Mouse (Mus musculus) spleen, postnatal 10 days (tissue): Measurements from ENCODE around the gene Nudt9.

Source experiments
- DNase-seq, 2 experiments: peaks; one replicate each; pipeline ENCODE4 v3.0.0; 2021 to 2022; ENCODE audit warnings: low spot score in 2 of 2

Gene Nudt9

GRCm38 (mm10) chr5:104036686-104037085, 9.4 kb upstream of the Nudt9 start:
- no peak for DNase-seq

- DNase-seq, result no peak
These were observed 6.8 kb upstream of the Nudt9 start for GRCm38 (mm10) chr5:104039154-104039932.

DNA sequence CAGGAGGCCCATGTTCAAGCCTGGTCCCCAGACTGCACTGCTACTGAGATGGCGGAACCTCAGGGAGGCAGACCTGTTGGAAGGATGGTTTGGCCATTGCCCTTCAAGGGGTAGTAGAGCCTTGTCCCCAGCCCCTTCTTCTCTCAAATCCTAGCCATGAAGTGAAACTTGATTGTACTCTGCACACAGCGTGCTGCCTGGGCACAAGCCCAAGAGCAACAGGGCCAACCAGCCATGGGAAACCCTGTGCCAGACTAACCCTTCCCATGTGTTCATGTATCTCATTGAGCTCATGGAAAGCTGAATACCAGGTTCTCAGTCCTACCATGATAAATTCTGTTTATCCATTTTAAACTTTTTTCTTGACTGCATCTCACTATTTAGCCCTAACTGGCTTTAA, 3.2 kb upstream of the Nudt9 start:
- no peak for DNase-seq

- no peak for DNase-seq
These were observed 2.4 kb upstream of the Nudt9 start for GRCm38 (mm10) chr5:104043704-104044103.

GRCm38 (mm10) chr5:104047200-104048105, 1.3 kb downstream of the Nudt9 start:
- DNase-seq, result peak; percentile 37 to 50

DNA sequence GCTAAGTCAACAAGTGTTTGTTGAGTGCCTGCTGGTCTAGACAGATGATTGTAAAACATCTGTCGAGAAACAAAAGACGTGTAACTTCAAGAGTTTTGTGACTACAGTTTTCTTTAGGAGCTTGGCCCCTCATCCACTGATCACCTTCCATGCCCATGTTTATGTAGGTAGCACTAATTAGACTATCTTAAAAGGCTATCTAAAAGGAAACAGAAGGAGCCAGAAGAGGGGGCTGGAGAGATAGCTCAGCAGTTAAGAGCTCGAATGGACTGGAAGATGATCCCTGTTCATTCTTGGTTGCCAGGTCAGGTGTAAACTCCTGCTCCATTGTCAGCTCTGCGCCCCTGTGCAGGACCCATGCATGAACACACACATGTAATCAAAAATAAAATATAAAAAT, 2.0 kb downstream of the Nudt9 start:
- no peak for DNase-seq

DNA sequence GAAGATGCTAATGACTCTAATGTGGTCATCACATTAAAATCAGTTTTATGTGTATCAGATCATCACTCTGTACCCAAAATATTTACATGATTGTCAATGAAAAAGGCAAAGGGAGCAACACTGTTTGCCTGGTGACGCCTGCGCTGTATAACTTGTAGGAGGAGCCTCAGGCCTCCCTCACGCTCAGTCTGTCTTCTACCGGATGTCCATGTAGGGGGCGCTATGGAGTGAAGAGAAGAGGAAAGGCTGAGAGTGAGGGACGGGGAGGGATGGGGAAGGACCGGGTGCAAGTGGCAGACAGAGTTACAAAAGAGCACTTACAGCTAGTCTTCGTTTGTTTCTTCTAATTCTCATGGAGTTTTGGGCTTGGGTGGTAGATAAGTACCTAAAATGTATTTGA, 6.8 kb downstream of the Nudt9 start:
- DNase-seq, result peak; percentile 35 to 73

GRCm38 (mm10) chr5:104054938-104055337, 8.8 kb downstream of the Nudt9 start:
- peak in 1 of 2 experiments; percentile 22 for DNase-seq

DNA sequence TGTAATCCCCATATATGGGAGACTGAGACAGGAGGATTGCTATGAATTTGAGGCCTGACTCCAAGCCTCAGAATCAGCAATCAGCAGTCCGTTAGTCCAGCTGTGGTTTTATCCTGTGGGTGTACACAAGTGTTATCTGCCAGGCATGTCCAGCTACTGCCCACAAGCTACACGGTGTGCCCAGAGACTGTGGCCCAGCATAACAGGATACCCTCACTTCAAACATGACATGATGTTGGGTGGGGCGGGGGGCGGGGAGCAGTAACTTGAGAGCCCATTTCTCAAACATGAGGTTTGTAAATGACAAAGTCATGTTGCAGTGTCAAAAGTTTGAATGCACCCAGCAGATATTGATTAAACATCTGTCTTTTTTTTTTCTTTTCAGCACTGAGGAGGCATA, 9.7 kb downstream of the Nudt9 start:
- DNase-seq, result peak in 1 of 2 experiments; percentile 4

DNA sequence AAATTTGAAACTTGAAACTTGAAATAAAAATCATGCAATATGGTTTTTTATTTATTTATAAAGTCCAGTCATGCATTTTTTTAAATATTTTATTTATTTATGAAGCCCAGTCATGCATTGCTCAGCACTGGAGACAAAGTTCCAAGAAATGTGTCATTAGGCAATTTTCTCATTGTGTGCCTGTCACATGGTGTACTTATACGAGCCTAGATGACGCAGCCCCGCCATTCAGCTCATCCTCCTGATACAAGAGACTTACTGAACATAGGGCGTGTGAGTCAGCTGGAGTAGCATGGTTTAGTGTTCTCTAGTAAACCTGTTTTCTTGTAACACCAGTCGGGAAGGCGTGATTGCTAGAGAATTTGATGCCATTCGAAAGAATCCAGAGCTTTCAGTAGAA, 10.2 kb downstream of the Nudt9 start:
- DNase-seq, result peak in 1 of 2 experiments; percentile 6

DNA sequence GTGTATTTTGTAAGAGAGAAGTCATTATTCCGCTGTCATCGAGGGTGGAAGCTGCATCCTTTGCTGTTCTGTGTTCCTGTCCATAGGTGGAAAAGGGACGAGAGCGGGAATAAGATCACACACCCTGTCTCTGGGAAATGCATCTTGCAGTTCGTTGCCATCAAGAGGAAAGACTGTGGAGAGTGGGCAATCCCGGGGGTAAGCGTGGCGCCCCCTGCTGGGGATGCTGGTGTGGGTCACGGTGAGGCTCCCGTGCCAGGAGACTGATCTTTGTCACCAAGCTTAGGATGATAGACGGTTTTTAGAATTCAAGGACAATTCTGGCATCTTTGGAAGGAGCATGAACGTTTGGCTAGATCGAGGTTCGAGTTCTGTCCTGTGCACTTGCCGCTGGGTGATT, 11.9 kb downstream of the Nudt9 start:
- DNase-seq, result peak; percentile 44 to 77

- no peak for DNase-seq
These were observed 13.5 kb downstream of the Nudt9 start for GRCm38 (mm10) chr5:104059628-104060027.

GRCm38 (mm10) chr5:104060429-104060828, 14.3 kb downstream of the Nudt9 start:
- no peak for DNase-seq

DNA sequence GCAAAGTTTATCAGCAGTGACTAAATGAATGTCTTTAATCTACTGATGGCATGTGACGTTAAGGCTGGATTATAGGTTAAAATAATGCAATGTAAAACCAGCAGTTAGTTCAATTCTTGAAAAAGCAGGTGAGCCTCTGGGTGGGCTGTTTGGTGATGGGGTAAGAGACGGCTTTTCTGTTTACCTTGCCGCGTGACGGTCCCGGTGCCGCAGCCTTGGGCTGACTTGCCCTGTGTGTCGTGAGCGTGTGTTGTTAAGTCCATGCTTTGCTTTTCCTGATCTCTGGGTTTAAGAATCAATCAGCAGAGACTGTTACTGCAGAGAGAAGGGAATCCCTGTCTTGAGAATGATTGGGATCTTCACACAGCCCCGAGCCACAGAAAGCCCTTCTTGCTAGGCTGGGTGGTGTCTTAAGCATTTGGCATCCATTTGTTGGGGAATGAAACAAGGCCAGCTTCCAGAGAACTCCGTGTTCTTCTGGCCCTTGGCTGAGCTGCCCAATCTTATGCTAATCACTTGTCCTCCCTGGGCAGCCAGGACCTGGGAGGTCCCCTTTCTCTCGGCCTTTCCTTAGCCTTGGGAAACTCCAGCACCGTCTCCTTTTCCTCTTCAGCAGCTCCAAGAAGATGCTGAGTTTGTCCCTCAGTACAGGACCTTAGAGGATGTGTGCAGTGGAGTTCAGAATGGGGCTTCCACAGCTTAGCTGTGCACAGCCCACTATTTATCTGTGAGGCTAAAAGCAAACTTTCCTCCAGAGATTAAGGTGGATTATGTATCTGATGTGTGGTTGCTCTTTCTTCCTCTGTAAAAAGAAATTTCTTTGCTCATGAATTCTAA, 16.0 kb downstream of the Nudt9 start:
- peak in 1 of 2 experiments; percentile 9 for DNase-seq

GRCm38 (mm10) chr5:104062773-104063551, 16.9 kb downstream of the Nudt9 start:
- DNase-seq, result peak in 1 of 2 experiments; percentile 15

DNA sequence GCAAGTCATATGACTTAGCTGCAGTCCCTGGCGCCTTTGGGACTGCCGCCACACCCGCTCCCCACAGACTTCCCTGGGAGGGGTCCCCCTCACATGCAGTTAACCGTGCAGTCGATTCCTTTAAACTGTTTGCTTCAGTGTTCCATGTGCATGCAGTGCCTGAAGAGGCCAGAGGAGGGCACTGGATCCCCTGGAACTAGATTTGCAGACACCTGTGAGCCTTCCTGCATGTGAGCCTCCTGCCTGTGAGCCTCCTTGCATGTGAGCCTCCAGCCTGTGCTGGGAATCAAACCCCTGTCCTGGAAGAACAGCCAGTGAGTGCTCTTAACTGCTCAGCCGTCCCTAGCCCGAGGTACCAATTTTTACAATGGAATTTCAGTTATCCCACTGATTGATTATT, 22.6 kb downstream of the Nudt9 start:
- no peak for DNase-seq

DNA sequence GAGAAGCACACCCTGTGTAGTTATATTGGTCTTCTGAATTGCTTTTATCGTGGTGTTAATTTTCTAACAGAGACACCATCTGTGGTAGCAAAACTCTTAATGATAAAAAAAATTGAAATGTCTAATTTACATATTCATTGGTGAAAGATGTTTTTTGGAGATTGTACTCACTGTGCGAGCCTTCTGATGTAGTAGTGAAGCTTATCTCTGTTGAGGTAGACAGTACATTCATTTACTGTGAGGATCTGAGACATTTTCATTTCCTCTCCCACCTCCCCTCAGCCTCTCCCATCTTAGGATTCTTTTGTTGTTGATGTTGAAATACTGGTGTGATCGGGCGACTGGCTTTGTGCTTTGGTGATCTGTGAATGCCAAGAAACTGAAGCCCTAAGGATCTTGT, 24.9 kb downstream of the Nudt9 start:
- DNase-seq, result no peak

- DNase-seq, result no peak
These were observed 26.3 kb downstream of the Nudt9 start for GRCm38 (mm10) chr5:104072272-104072886.

DNA sequence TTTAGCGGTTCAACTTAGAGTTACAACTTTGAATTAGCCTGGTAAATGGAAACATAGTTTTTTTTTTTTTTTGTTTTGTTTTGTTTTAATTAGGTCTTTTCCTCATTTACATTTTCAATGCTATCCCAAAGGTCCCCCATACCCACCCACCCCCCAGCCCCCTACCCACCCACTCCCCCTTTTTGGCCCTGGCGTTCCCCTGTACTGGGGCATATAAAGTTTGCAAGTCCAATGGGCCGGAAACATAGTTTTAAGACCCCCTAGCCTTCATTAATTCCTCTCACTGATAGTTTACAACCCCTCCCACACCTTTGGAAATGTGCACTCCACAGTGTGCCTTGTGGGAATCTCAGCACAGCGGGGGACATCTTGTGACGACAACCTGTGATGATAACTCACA, 27.5 kb downstream of the Nudt9 start:
- DNase-seq, result no peak

GRCm38 (mm10) chr5:104074388-104074787, 28.3 kb downstream of the Nudt9 start:
- peak; percentile 60 to 82 for DNase-seq

DNA sequence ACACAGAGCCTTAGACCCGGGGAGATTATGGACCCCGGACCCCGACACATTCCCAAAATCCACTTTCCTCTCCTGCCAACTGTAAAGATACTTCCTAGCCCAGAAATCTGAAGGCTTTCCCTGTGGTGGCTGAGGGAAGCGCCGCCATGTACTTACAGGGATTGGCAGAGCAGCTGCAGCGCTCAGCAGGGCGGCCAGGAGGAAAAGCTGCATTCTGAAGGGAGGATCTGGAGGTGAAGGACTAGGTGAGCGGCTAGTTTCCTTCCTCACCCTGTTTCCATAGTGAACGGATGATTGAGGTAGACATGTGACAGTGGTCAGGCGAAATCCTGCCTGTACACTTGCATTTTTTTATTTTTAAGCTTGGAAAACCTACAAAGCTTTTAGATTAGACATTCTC, 30.3 kb downstream of the Nudt9 start:
- no peak for DNase-seq
